Mouse (Mus musculus): ENCODE measurements around the gene Olfr435. TPM values are rescaled to one million over a fixed set of nuclear protein-coding genes. Genes with fewer than 3 reads are reported as not detected.
"Not testable (repeated sequence)": the region's sequence is repeated elsewhere in the genome, so short reads cannot be mapped to it uniquely, and the experiment has no call there.

The Olfr435 gene
- not detected for total RNA-seq (2021)
- long read RNA-seq, experiment 1, result 0 reads
- long read RNA-seq, experiment 2, result 0 reads

DNA sequence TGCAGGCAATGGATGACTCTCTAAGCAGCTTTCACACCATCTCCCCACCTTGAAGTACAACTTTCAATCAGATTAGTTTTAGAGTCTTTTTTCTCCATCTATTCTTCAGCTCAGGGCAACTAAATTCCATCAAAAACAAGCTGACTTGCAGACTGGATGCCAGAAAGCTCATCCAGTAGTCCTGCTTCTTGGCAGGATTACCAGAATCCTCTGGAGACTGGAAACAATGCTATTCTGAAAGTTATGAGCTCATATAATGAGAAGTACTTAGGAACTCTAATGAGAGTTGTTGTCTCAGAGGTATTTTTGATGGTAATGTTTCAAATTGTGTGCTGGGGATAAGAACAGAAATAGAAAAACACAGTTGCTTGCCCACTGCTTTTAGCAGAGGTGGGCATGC, at the start of gene Olfr435:
TSS of gene Olfr435 (plus strand) at position 366 of the 400 bp plus-strand sequence.
- no peak for DNase-seq (ENCODE audit: low spot score in 2 of 2)

GRCm38 (mm10) chr6:43159502-43159901, 37.4 kb upstream of the Olfr435 start:
- no peak for DNase-seq (ENCODE audit: low spot score in 2 of 2)

- DNase-seq (ENCODE audit: low spot score in 2 of 2), result no peak
Measured at GRCm38 (mm10) chr6:43162982-43163381, 34.0 kb upstream of the Olfr435 start, which contains the start of gene Olfr437. Gene Olfr437 (plus strand): TSS chr6:43163282.

DNA sequence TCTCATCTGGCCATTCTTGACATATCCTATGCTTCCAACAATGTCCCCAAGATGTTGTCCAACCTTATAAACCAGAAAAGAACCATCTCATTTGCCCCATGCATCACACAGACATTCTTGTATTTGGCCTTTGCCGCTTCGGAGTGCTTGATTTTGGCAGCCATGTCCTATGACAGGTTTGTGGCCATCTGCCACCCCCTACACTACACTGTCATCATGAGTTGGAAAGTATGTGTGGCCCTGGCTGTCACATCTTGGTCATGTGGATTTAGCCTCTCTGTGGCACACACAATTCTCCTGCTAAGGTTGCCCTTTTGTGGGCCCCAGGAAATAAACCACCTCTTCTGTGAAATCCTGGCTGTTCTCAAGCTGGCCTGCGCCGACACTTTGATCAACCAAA, 29.7 kb upstream of the Olfr435 start:
- no peak for DNase-seq (ENCODE audit: low spot score in 2 of 2)

DNA sequence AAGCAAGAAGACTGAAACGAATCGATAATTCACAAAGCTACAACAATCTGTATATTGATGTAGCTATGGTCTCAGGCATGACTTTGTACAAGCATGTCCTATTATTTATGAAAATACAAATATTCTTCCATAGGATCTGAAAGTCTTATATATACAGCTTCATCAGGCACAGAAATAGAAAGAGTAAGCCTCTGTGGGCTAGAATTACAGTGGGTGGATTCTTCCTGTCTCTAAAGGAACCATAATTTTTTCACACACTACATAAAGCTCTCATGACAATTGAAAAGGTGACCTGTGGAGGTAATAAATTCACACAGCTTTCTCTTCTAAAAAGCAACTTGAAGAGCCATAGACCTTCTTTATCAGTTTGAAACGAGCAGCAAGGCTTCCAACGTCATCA, 25.1 kb upstream of the Olfr435 start, which contains the start of gene Olfr13:
TSS of gene Olfr13 (plus strand) at position 301 of the 400 bp plus-strand sequence.
- no peak for DNase-seq (ENCODE audit: low spot score in 2 of 2)

DNA sequence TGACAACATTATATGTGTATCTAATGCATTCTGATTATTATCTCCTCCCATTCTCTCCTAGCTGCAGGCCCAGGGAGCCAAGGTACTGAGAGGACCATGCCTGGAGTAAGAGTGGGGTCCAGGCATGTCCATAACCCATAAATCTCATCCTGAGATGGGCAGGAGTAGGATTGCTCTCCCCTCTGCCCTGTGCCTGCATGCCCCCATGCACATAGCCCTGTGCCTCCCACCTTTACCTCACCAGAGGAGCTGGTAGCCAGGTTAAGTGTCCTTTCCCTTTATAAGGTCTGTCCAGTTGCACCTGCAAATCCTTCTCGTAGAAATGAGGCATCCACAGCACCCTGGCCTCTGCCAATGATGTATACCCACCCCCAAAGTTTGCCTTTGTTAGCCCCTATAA, 18.8 kb upstream of the Olfr435 start:
- DNase-seq (ENCODE audit: low spot score in 2 of 2), result no peak

GRCm38 (mm10) chr6:43178584-43179501, 18.1 kb upstream of the Olfr435 start:
- no peak for DNase-seq (ENCODE audit: low spot score in 2 of 2)

GRCm38 (mm10) chr6:43190986-43191385, 6.0 kb upstream of the Olfr435 start:
- no peak for DNase-seq (ENCODE audit: low spot score in 2 of 2)

DNA sequence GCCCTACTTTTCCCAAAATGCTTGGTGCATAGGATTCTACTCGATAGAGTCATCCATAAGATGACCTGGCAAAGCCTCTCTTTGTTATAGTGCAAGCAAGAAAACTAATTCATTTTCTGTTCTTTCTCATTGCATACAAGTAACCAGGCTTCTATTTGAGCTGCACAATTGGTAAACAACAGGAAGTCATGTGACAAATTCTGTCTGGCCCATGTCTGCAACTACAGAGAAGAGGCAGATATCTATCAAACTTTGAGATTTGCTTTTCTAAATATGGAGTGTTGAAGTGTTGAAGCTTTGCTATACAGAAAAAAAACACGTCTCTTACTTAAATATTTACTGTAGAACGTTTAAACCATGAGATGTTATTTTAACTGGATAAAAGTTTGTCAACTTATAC, 1.1 kb downstream of the Olfr435 start:
- no peak for DNase-seq (ENCODE audit: low spot score in 2 of 2)

DNA sequence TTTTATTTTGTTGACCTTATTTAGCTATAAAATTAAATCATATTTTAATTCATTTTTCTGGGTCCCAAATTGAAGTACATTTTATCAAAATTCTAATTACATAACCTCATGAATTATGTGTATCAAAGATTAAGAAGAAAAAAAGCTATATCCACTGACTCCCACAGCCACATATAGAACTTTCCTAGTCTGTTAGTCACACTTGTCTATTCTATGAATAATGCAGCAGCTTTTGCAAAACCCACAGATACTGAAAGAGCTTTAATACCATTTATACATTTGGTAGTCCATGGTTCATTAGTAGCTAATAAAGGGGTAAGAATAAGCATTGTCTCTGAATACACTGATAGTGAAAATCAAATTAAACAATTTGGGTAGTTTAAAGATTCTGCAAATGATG, 5.8 kb downstream of the Olfr435 start:
- no peak for DNase-seq (ENCODE audit: low spot score in 2 of 2)

GRCm38 (mm10) chr6:43205355-43205754, 8.4 kb downstream of the Olfr435 start:
- no peak for DNase-seq (ENCODE audit: low spot score in 2 of 2)

DNA sequence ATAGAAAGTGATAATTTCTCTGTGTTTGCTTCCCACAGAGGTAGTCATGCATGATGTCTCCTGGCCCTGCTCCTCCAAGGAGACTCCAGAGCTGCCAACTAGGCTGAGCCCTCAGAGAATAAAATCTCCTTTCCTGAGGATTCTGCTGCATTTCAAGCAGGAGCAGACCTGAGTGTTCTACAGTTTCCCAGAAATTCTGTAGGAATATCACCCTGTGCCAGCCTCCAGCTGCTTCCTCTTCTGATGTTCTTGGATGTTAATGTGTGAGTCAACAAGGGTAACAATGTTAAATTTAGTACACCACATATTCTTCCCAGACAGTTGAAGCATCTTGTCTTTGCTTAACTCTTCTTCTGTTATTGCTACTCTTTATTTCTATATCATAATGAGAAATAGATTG, 15.9 kb downstream of the Olfr435 start, which contains the start of gene Olfr434:
TSS of gene Olfr434 (plus strand) at position 149 of the 400 bp plus-strand sequence.
- DNase-seq (ENCODE audit: low spot score in 2 of 2), result not testable (repeated sequence)

GRCm38 (mm10) chr6:43231255-43231654, 34.3 kb downstream of the Olfr435 start, which contains the start of gene Olfr47:
Gene Olfr47 (plus strand): TSS chr6:43231529.
- not testable (repeated sequence) for DNase-seq (ENCODE audit: low spot score in 2 of 2)

DNA sequence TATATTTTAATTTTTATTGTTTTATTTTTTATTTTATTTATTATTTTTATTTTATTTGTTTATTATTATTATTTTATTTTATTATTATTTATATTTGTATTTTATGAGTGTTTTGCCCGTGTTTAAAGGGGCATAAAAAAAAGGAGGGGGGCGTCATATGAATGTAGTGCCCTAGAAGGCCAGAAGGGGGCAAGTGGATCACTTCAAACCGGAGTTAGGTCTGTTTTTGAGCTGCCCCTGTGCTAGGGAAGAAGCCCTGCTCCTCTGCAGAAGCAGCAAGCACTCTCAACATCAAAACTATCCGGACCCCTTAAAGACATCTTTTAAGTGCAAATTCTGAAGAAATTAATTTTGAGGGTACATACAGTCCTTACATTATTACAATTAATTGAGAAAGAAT, 45.1 kb downstream of the Olfr435 start:
- no peak for DNase-seq (ENCODE audit: low spot score in 2 of 2)

DNA sequence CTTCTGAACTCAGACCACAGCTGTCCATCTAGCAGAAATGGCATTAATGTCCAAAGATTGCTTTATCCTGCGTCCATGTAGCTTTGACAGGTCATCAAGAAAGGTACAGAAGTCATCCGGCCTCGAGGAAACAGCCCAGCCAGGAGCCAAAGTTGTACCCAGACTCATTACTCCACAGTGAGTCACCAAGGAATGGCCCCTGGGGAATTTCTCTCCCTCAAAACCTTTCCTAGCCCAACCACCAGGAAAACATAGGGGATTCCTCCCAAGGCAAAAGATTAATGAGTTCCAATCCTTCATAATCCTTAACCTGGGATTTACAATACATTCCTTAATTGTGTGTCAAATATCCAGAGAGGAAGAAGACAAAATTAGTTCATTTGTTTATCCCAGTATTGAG, 50.5 kb downstream of the Olfr435 start:
- no peak for DNase-seq (ENCODE audit: low spot score in 2 of 2)

DNA sequence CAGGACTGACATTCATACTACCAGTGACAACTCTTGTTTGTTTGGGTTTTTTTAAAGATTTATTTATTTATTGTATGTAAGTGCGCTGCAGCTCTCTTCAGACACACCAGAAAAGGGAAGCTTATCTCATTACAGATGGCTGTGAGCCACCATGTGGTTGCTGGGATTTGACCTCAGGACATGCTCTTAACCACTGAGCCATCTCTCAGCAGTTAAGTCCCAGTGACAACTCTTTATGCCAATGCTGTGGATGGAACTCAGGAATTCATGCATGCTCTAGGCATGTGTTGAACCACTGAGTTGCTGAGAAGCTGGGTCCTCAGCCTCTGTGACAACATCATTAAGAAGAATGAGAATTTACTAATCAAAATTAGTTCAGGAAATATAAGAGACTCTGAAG, 56.0 kb downstream of the Olfr435 start:
- no peak for DNase-seq (ENCODE audit: low spot score in 2 of 2)

Other genes starting within 250 kb of the Olfr435 start
- not detected for gene Olfr444, start 248.1 kb upstream of the Olfr435 start, total RNA-seq (2021)
- gene Olfr441, start 90.8 kb upstream of the Olfr435 start, total RNA-seq (2021), result not detected
- not detected for gene Olfr237-ps1, start 50.6 kb upstream of the Olfr435 start, total RNA-seq (2021)
- gene Olfr437, start 33.9 kb upstream of the Olfr435 start, total RNA-seq (2021), result not detected
- not detected for gene Olfr13, start 25.0 kb upstream of the Olfr435 start, total RNA-seq (2021)
- gene Olfr434, start 15.9 kb downstream of the Olfr435 start, total RNA-seq (2021), result not detected
- gene Olfr47, start 34.4 kb downstream of the Olfr435 start, total RNA-seq (2021), result not detected
- 10 to 100 TPM in 1 of 2 experiments, 1 to 10 TPM in 1; 7.9 to 10.3 TPM for gene Arhgef5, start 68.4 kb downstream of the Olfr435 start, total RNA-seq (2021)
- gene Nobox, start 112.4 kb downstream of the Olfr435 start, total RNA-seq (2021), result not detected